Mouse (Mus musculus): ENCODE results near the gene Aldh16a1.

GRCm38 (mm10) chr7:45151303-45151702 is 3.1 kb downstream of the Aldh16a1 start:
- TF ChIP-seq CTCF (IDR thresholded peaks at IDR 0.05; ENCODE audit: control insufficient read depth, insufficient read depth, insufficient read length) = no peak
- TF ChIP-seq USF1 (IDR thresholded peaks at IDR 0.05; ENCODE audit: low read depth) = no peak
- TF ChIP-seq MAX (IDR thresholded peaks at IDR 0.05) = no peak
- TF ChIP-seq CEBPB (IDR thresholded peaks at IDR 0.05; ENCODE audit: low read depth) = no peak
- TF ChIP-seq FOSL1 (IDR thresholded peaks at IDR 0.05; ENCODE audit: insufficient read depth, low read length, poor library complexity, severe bottlenecking) = no peak
- no peak for TF ChIP-seq MYOD1 (IDR thresholded peaks at IDR 0.05; ENCODE audit: control insufficient read depth, insufficient read length, low read depth)
- no peak for TF ChIP-seq MYOG (IDR thresholded peaks at IDR 0.05; ENCODE audit: control insufficient read depth, extremely low read depth, insufficient read length)

Data from C2C12 (cell line).